In the genomic region with DNA sequence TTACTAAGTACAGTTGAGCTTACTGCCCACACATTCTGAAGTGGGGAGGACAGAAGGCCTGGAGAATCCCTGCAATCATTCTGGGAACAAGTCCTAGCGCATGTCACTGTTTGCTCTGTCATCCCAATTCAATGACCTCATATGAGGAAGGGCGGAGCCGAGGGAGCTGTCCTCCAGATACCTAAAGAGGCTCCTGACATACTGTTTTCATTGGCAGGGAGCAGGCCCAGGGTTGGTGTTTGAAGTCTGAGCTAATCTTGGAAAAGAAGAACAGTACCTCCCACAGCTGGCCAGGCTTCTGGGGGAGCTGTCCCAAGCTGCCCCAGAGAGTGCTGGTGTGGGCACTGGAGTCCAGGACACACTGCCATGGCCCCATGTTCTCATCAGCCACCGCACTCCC, we compare ENCODE assay signal across 12 mouse cellular contexts. TPM values are rescaled to one million over a fixed set of nuclear protein-coding genes. Genes with fewer than 3 reads are reported as not detected.
DNase-seq lines count a peak whose midpoint lies in the region; ATAC-seq and TF ChIP-seq lines count a peak whose summit lies in the region.
"Had no signal": no experiment of that assay in that cellular context is flagged by ENCODE, and none has a peak within 500 bp of the region (broad histone marks: within the 10 kb centered on the region; RNA-seq: fewer than 3 reads in every experiment).

No protein-coding gene starts in this region.

- WGBS in heart, adult 2 months = 34% methylated on average over 4 of the region's 4 CpGs
- 91% methylated on average over 4 of the region's 4 CpGs for WGBS in midbrain, embryonic 13.5 days
- WGBS in intestine, embryonic 15.5 days = 74% methylated on average over 4 of the region's 4 CpGs

- no peak for TF ChIP-seq CTCF in left cerebral cortex, adult 2 months (IDR thresholded peaks at IDR 0.05)
- TF ChIP-seq CTCF in heart, adult 2 months (IDR thresholded peaks at IDR 0.05) = no peak

- H3K79me2 ChIP-seq in heart, adult 2 months (replicated peaks; ENCODE audit: control insufficient read depth, insufficient read depth, low read length) = no peaks in the 10 kb centered on the region

- no peak overlapping the region for H3K4me3 ChIP-seq in left cerebral cortex, adult 2 months
- H3K4me3 ChIP-seq in heart, adult 2 months = no peak overlapping the region
- H3K4me3 ChIP-seq in midbrain, embryonic 13.5 days (replicated peaks) = no peak overlapping the region
- H3K4me3 ChIP-seq in intestine, embryonic 15.5 days (replicated peaks) = no peak overlapping the region
- H3K4me3 ChIP-seq: neural tube, embryonic 13.5 days had no signal

- no peak for ATAC-seq in midbrain, embryonic 13.5 days
- ATAC-seq in intestine, embryonic 15.5 days = no peak
- ATAC-seq: hindbrain, postnatal 0 days had no signal

- TF ChIP-seq POLR2A in heart, adult 2 months (IDR thresholded peaks at IDR 0.05; ENCODE audit: insufficient read depth, low read depth, low read length) = peak; percentile 37; the same call in 1 of the 2 replicates

- H3K27ac ChIP-seq in left cerebral cortex, adult 2 months = no peak overlapping the region
- H3K27ac ChIP-seq in heart, adult 2 months = peak overlapping the region; percentile 79
- H3K27ac ChIP-seq in midbrain, embryonic 13.5 days = no peak overlapping the region
- H3K27ac ChIP-seq in intestine, embryonic 15.5 days = no peak overlapping the region
- H3K27ac ChIP-seq: hindbrain, postnatal 0 days; macrophage; neural tube, embryonic 13.5 days had no signal

- intact Hi-C loops in left cerebral cortex, postnatal 25 days (cut with DNase I) = loop anchor here (5.0 kb wide), 3 partner anchors 32 to 737 kb away; partner anchors contain the start of gene Mrpl33
- intact Hi-C loops in left cerebral cortex, adult 2 months (cut with DNase I) = loop anchor here (5.0 kb wide), 1 partner anchor 32 kb away; the partner anchor contains the start of gene Mrpl33
- intact Hi-C loops in heart, adult 2 months (cut with DNase I) = loop anchor here (5.0 kb wide), 1 partner anchor 132 kb away; the partner anchor contains the start of genes Babam2 and Rbks

- peak; percentile 10 to 59 for DNase-seq in left cerebral cortex, postnatal 25 days (ENCODE audit: low spot score in 2 of 2)
- no peak for DNase-seq in left cerebral cortex, adult 2 months (ENCODE audit: extremely low spot score in 1 of 2, low spot score in 2 of 2)
- DNase-seq in adrenal gland, postnatal 36 days = peak; percentile 47 to 49
- DNase-seq in heart, adult 2 months = peak; percentile 60 to 81
- peak; percentile 46 for DNase-seq in lung, postnatal 10 days
- DNase-seq in c-Kit-positive CD71-positive TER-119-positive erythroid progenitor cells, embryonic 14.5 days (ENCODE audit: low spot score) = no peak
- DNase-seq: spleen, adult 18-20 months had no signal

- peaks cover 30% of the 10 kb centered on the region for H3K4me1 ChIP-seq in heart, adult 2 months (ENCODE audit: control insufficient read depth, insufficient read depth, low read length)
- H3K4me1 ChIP-seq in midbrain, embryonic 13.5 days (replicated peaks) = 0 out of 2 replicates have a peak, but pooled peaks cover 2% of the 10 kb centered on the region
- H3K4me1 ChIP-seq in intestine, embryonic 15.5 days (replicated peaks) = no peaks in the 10 kb centered on the region

- no peak for TF ChIP-seq EP300 in heart, adult 2 months (IDR thresholded peaks at IDR 0.05; ENCODE audit: insufficient read depth, low read depth, low read length)

- no peak overlapping the region; the same call in 1 of the 2 replicates for H3K9ac ChIP-seq in heart, adult 2 months (ENCODE audit: low read depth, low read length)
- H3K9ac ChIP-seq in midbrain, embryonic 13.5 days (replicated peaks) = no peak overlapping the region
- no peak overlapping the region for H3K9ac ChIP-seq in intestine, embryonic 15.5 days
- H3K9ac ChIP-seq: neural tube, embryonic 13.5 days had no signal

- no peaks in the 10 kb centered on the region for H3K9me3 ChIP-seq in midbrain, embryonic 13.5 days
- no peaks in the 10 kb centered on the region for H3K9me3 ChIP-seq in intestine, embryonic 15.5 days
- H3K9me3 ChIP-seq: neural tube, embryonic 13.5 days had no signal

- H3K36me3 ChIP-seq in heart, adult 2 months (ENCODE audit: control insufficient read depth, insufficient read depth, low read length) = peaks cover 4% of the 10 kb centered on the region
- peaks cover 26% of the 10 kb centered on the region for H3K36me3 ChIP-seq in midbrain, embryonic 13.5 days
- H3K36me3 ChIP-seq in intestine, embryonic 15.5 days = no peaks in the 10 kb centered on the region

- no peak overlapping the region for H3K4me2 ChIP-seq in midbrain, embryonic 13.5 days (replicated peaks)
- no peak overlapping the region for H3K4me2 ChIP-seq in intestine, embryonic 15.5 days (replicated peaks)
- H3K4me2 ChIP-seq: neural tube, embryonic 13.5 days had no signal

- H3K27me3 ChIP-seq in heart, adult 2 months (ENCODE audit: control insufficient read depth, insufficient read depth, low read length) = no peaks in the 10 kb centered on the region
- H3K27me3 ChIP-seq in midbrain, embryonic 13.5 days = no peaks in the 10 kb centered on the region
- no peaks in the 10 kb centered on the region for H3K27me3 ChIP-seq in intestine, embryonic 15.5 days (replicated peaks)
- H3K27me3 ChIP-seq: neural tube, embryonic 13.5 days had no signal

RNA-seq across cellular contexts. Expression of gene Mrpl33, which starts 31.8 kb away (rescaled TPM):
- 10 to 100 TPM; 92.9 to 96.0 TPM for total RNA-seq in left cerebral cortex, postnatal 25 days (2021)
- total RNA-seq in left cerebral cortex, adult 2 months (2021) = 10 to 100 TPM; 75.2 to 86.7 TPM
- 100 to 1,000 TPM; 292 to 420 TPM for total RNA-seq in adrenal gland, postnatal 36 days (2021)
- total RNA-seq in heart, adult 2 months (2021) = 100 to 1,000 TPM; 281 to 332 TPM
- 47.7 and 66.6 TPM in 2 replicates for polyA plus RNA-seq in heart, adult 2 months (2012; rRNA removed)
- 188 and 192 TPM in 2 replicates for polyA plus RNA-seq in midbrain, embryonic 13.5 days (2015; fragmentation: Nextera tagmentation; extraction: Ambion mirVana)
- polyA plus RNA-seq in intestine, embryonic 15.5 days (2015; fragmentation: Nextera tagmentation; extraction: Ambion mirVana) = 321 and 322 TPM in 2 replicates

RNA-seq across cellular contexts. Expression of gene Supt7l, which starts 37.4 kb away (rescaled TPM):
- total RNA-seq in left cerebral cortex, postnatal 25 days (2021) = 10 to 100 TPM; 16.7 to 17.2 TPM
- 10 to 100 TPM; 16.3 to 18.4 TPM for total RNA-seq in left cerebral cortex, adult 2 months (2021)
- 10 to 100 TPM; 19.1 to 19.8 TPM for total RNA-seq in adrenal gland, postnatal 36 days (2021)
- total RNA-seq in heart, adult 2 months (2021) = 10 to 100 TPM; 13.3 to 14.6 TPM
- polyA plus RNA-seq in heart, adult 2 months (2012; rRNA removed) = 11.2 and 14.4 TPM in 2 replicates
- 30.5 and 33.7 TPM in 2 replicates for polyA plus RNA-seq in midbrain, embryonic 13.5 days (2015; fragmentation: Nextera tagmentation; extraction: Ambion mirVana)
- polyA plus RNA-seq in intestine, embryonic 15.5 days (2015; fragmentation: Nextera tagmentation; extraction: Ambion mirVana) = 18.1 TPM in 2 replicates

RNA-seq across cellular contexts. Expression of gene Slc4a1ap, which starts 38.2 kb away (rescaled TPM):
- 10 to 100 TPM; 50.8 to 53.6 TPM for total RNA-seq in left cerebral cortex, postnatal 25 days (2021)
- total RNA-seq in left cerebral cortex, adult 2 months (2021) = 10 to 100 TPM; 49.3 TPM
- total RNA-seq in adrenal gland, postnatal 36 days (2021) = 10 to 100 TPM; 30.6 to 31.8 TPM
- total RNA-seq in heart, adult 2 months (2021) = 10 to 100 TPM; 20.8 to 22.6 TPM
- 7.5 and 13.1 TPM in 2 replicates for polyA plus RNA-seq in heart, adult 2 months (2012; rRNA removed)
- polyA plus RNA-seq in midbrain, embryonic 13.5 days (2015; fragmentation: Nextera tagmentation; extraction: Ambion mirVana) = 32.6 and 34.8 TPM in 2 replicates
- 25.5 and 27.8 TPM in 2 replicates for polyA plus RNA-seq in intestine, embryonic 15.5 days (2015; fragmentation: Nextera tagmentation; extraction: Ambion mirVana)

Comparison
In these comparisons a context has a peak if more than half of its experiments do, and no peak if none do; other contexts are left out.
1. DNase-seq: peak in left cerebral cortex, postnatal 25 days (2 of 2), adrenal gland, postnatal 36 days (2 of 2), heart, adult 2 months (2 of 2) and lung, postnatal 10 days (single experiment); none in left cerebral cortex, adult 2 months (0 of 2) and c-Kit-positive CD71-positive TER-119-positive erythroid progenitor cells, embryonic 14.5 days (single experiment).